Mouse (Mus musculus) liver, adult 2 months (tissue): ENCODE data around the gene Tbl3.

Experiments
- CTCF ChIP-seq: fragments of 200-500 bp; IDR thresholded peaks from 2 replicates; pipeline ENCODE4 v1.5.1; 2011; ENCODE audit warnings: low read depth, low read length, control low read depth
- POLR2A ChIP-seq: fragments of 200-500 bp; IDR thresholded peaks from 2 replicates; pipeline ENCODE4 v1.6.1; 2011; ENCODE audit warnings: low read length, control low read depth; ENCODE audit not compliant: insufficient read depth; ENCODE audit errors: extremely low read depth

DNA sequence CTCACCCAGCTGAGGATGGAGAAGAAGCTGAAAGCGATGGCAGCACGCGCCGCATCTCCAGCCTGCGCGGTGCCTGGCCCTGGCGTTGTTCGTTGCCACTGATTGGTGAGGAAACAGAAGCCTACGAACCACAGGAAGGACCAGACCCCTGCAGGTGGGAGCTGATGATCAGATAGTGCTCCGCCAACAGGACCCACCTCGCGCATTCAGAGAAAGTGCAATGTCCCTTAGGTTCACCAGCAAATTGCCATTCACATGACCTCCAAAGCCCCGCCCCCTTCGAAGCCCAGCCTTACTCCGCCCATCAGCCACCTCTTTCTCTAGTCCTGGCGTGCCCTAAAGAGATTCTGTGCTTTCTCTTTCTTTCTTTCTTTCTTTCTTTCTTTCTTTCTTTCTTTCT lies 20.9 kb downstream of the Tbl3 start:
- TF ChIP-seq POLR2A (no peak), CTCF (no peak)
